8 mouse cellular contexts compared by ENCODE assay signal in the genomic region with DNA sequence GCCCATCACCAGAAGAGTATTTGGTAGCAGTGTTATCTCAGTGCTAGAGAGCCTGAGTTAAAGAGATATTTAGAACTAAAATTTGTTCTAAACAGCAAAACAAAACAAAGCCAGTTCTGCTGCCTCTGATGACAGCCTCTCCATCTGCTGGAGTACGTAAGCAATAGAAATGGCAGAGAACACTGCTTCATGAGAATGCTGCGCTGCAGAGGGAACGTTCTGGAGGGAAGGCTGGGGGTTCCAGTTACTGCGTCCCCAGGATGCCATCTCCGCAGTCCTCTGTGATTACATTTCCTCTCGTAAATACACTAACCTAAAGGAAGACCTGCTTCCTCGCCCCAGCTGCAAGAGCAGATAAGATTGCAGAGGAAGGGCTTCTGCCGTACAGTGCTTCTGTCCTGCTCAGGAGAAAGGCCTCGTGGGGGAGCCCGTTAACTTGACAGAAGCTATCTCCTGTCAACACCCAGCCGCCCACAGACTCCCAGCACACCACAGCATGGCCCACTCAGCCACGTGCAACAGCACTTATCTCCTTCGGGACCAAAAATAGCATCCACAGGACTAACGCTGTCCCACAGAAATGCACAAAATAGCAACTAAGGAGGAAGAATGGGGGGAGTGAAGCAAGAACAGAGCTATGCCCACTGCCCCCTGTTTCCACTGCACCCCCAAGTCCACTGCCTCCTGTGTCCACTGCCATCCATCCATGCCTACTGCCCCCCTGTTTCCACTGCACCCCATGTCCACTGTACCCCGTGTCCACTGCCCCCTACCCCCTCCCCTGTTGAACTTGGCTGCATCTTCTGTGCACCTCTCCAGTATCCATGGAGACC. TPM values are rescaled to one million over a fixed set of nuclear protein-coding genes. Genes with fewer than 3 reads are reported as not detected.
A peak's percentile ranks its signal among the peaks of the same experiment; 100 is the strongest.
DNase-seq lines count a peak whose midpoint lies in the region; ATAC-seq and TF ChIP-seq lines count a peak whose summit lies in the region.

No protein-coding gene starts in this region.

- H3K4me3 ChIP-seq in hindbrain, embryonic 14.5 days (replicated peaks; ENCODE audit: low read length) = no peak overlapping the region
- H3K4me3 ChIP-seq in liver, postnatal 0 days (ENCODE audit: low read depth, low read length) = no peak overlapping the region

- 0 out of 2 replicates have a peak overlapping the region, but pooled peaks have one; percentile 24 for H3K9ac ChIP-seq in hindbrain, embryonic 14.5 days
- no peak overlapping the region for H3K9ac ChIP-seq in liver, postnatal 0 days (replicated peaks)

- peak; percentile 88 for TF ChIP-seq EP300 in liver, postnatal 0 days (IDR thresholded peaks at IDR 0.05; ENCODE audit: low read depth)

- no peak overlapping the region for H3K4me2 ChIP-seq in hindbrain, embryonic 14.5 days (replicated peaks)
- H3K4me2 ChIP-seq in liver, postnatal 0 days (ENCODE audit: low read depth, low read length) = 0 out of 2 replicates have a peak overlapping the region, but pooled peaks have one; percentile 18

- ATAC-seq in erythroid progenitor cell, adult 5-6 weeks (replicated peaks; ENCODE audit: low FRiP score, poor library complexity, severe bottlenecking) = peak; percentile 27; the same call in 1 of the 2 replicates
- ATAC-seq in hindbrain, embryonic 14.5 days (ENCODE audit: low FRiP score) = no peak
- peak; percentile 78 for ATAC-seq in liver, postnatal 0 days
- ATAC-seq in monocyte, adult 5-6 weeks (replicated peaks; ENCODE audit: insufficient number of reproducible peaks, low FRiP score, low TSS enrichment, poor library complexity, severe bottlenecking) = no peak

- H3K36me3 ChIP-seq in hindbrain, embryonic 14.5 days (replicated peaks; ENCODE audit: control insufficient read depth, insufficient read depth) = peaks cover 76% of the 10 kb centered on the region
- peaks cover 64% of the 10 kb centered on the region for H3K36me3 ChIP-seq in liver, postnatal 0 days (replicated peaks; ENCODE audit: insufficient read depth, low read length)

- H3K27ac ChIP-seq in hindbrain, embryonic 14.5 days = peak overlapping the region; percentile 32; the same call in 1 of the 2 replicates
- peak overlapping the region; percentile 34; the same call in 1 of the 2 replicates for H3K27ac ChIP-seq in liver, postnatal 0 days (ENCODE audit: low read depth)

- H3K9me3 ChIP-seq in hindbrain, embryonic 14.5 days (ENCODE audit: control insufficient read depth, low read length) = no peaks in the 10 kb centered on the region
- H3K9me3 ChIP-seq in liver, postnatal 0 days (ENCODE audit: low read length) = no peaks in the 10 kb centered on the region

- no peaks in the 10 kb centered on the region for H3K27me3 ChIP-seq in hindbrain, embryonic 14.5 days (ENCODE audit: control insufficient read depth, insufficient read depth, low read length)
- no peaks in the 10 kb centered on the region for H3K27me3 ChIP-seq in liver, postnatal 0 days (ENCODE audit: insufficient read depth, low read length)

- peak; percentile 25; the same call in 1 of the 2 replicates for TF ChIP-seq CTCF in liver, postnatal 0 days (IDR thresholded peaks at IDR 0.05; ENCODE audit: low read depth)

- peak; percentile 24 for DNase-seq in embryo, embryonic 10 days (ENCODE audit: low spot score)
- DNase-seq in embryo, embryonic 9.5 days (ENCODE audit: extremely low spot score) = no peak
- no peak for DNase-seq in hindbrain, embryonic 14.5 days (ENCODE audit: low spot score)
- peak; percentile 52 for DNase-seq in liver, postnatal 0 days
- peak; percentile 67 for DNase-seq in yolk sac, embryonic 10.5 days (ENCODE audit: low spot score)
- DNase-seq in cerebellum, postnatal 25 days = no peak

- 67% methylated on average over 15 of the region's 15 CpGs for WGBS in hindbrain, embryonic 14.5 days
- WGBS in liver, postnatal 0 days (ENCODE audit: insufficient replicate concordance) = 25% methylated on average over 15 of the region's 15 CpGs

- H3K4me1 ChIP-seq in hindbrain, embryonic 14.5 days (replicated peaks; ENCODE audit: control insufficient read depth, insufficient read depth, low read length) = peaks cover 14% of the 10 kb centered on the region
- peaks cover 13% of the 10 kb centered on the region; the same call in 1 of the 2 replicates for H3K4me1 ChIP-seq in liver, postnatal 0 days (ENCODE audit: insufficient read depth)

RNA-seq across cellular contexts. Expression of a gene that starts 28.3 kb away (rescaled TPM):
- not detected in 2 replicates for total RNA-seq in erythroid progenitor cell, adult 5-6 weeks (2015; ENCODE audit: low replicate concordance)
- not detected in 2 replicates for total RNA-seq in erythroid progenitor cell, adult 5-6 weeks (2017; ENCODE audit: low replicate concordance)
- polyA plus RNA-seq in hindbrain, embryonic 14.5 days (2014; fragmentation: Nextera tagmentation; extraction: Ambion mirVana) = 25.8 and 26.7 TPM in 2 replicates
- polyA plus RNA-seq in liver, postnatal 0 days (2015; fragmentation: Nextera tagmentation; extraction: Ambion mirVana) = 0.11 TPM in 1 of 2 replicates, not detected in the other
- not detected in 3 replicates for total RNA-seq in monocyte, adult 5-6 weeks (2017)

RNA-seq across cellular contexts. Expression of a gene that starts 33.2 kb away (rescaled TPM):
- total RNA-seq in erythroid progenitor cell, adult 5-6 weeks (2015; ENCODE audit: low replicate concordance) = 17.3 and 20.1 TPM in 2 replicates
- 30.4 and 63.0 TPM in 2 replicates for total RNA-seq in erythroid progenitor cell, adult 5-6 weeks (2017; ENCODE audit: low replicate concordance)
- 2.3 and 2.5 TPM in 2 replicates for polyA plus RNA-seq in hindbrain, embryonic 14.5 days (2014; fragmentation: Nextera tagmentation; extraction: Ambion mirVana)
- 2.5 and 3.0 TPM in 2 replicates for polyA plus RNA-seq in liver, postnatal 0 days (2015; fragmentation: Nextera tagmentation; extraction: Ambion mirVana)
- total RNA-seq in monocyte, adult 5-6 weeks (2017) = 2.6 to 5.1 TPM (median 4.6 TPM) in 3 replicates

Comparison
In these comparisons a context has a peak if more than half of its experiments do, and no peak if none do; other contexts are left out.
1. DNase-seq: peak in embryo, embryonic 10 days (single experiment), liver, postnatal 0 days (single experiment) and yolk sac, embryonic 10.5 days (single experiment); none in embryo, embryonic 9.5 days (single experiment), hindbrain, embryonic 14.5 days (single experiment) and cerebellum, postnatal 25 days (0 of 2).
2. ATAC-seq: peak in erythroid progenitor cell, adult 5-6 weeks (single experiment) and liver, postnatal 0 days (single experiment); none in hindbrain, embryonic 14.5 days (single experiment) and monocyte, adult 5-6 weeks (single experiment).